Mouse (Mus musculus) cerebral cortex, adult 2 months (tissue): ENCODE data around the gene Il6ra.

Source experiments
- whole genome bisulfite sequencing: fragments of 180-500 bp; shearing (Covaris S2); methylation state at CpG from one replicate; pipeline ENCODE4 v1.1.7; 2018; 5-methylcytosine and 5-hydroxymethylcytosine counted together

The Il6ra gene

GRCm38 (mm10) chr3:89909703-89910542 lies 3.1 kb downstream of the Il6ra start:
- 69% methylated on average over 5 of the region's 5 CpGs for WGBS

DNA sequence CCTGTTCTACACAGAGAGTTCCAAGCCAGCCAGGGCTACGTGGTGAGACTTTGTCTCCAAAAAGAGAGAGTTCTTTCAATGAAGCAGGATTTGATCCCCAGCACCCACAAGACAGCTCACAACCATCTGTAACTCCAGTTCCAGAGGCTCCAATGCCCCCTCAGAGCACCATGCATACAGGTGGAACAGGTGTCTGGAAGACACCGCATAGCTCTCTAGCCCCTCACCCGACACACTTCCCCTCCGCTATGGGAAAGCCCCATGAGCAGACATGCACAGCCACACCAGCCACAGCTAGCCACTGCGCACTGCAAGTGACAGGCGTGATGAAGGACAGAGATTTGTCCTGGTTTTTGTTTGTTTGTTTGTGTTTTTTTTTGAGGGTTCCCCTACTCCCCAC lies 4.2 kb downstream of the Il6ra start:
- WGBS = 91% methylated on average over 6 of the region's 6 CpGs

DNA sequence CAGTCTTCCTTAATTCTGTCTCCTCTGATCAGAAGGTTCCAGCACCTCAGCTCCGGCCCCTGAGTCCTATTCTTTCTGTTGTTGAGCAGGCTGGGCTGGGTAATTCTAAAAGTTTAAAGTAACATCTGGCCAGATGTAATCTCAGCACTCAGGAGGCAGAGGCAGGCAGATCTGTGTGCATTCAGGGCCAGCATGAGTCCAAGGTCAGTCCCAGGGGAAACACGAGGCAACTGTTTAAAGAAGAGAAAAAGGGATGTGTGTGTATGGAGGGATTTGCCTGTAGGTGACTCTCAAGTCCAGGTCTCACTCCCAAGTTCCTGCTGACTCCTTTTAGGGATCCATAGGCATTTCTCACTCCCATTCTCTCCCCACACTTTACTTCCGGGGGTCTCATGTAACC lies 5.2 kb downstream of the Il6ra start:
- 89% methylated on average over 3 of the region's 3 CpGs for WGBS

DNA sequence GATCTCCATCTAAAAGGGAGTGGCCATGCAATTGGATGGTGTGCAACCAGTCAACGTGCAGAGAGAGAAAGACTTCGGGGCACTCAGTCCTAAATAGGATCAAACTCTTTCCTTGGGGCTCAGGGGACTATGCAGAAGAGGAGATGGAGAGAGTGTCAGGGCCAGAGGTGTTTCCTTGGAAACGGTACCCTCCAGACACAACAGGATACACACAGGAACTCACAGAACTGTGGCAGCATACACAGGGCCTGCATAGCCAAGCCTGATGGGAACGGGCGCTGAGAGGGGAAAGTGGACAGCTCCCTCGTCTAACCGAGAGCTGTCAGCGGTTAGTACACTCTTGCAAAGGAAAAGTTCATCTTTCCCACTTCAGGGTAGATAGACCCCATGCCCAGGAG lies 13.5 kb downstream of the Il6ra start:
- WGBS = 79% methylated on average over 8 of the region's 8 CpGs

- WGBS = 65% methylated on average over 5 of the region's 5 CpGs
Observed at GRCm38 (mm10) chr3:89898870-89899510, 14.0 kb downstream of the Il6ra start.

DNA sequence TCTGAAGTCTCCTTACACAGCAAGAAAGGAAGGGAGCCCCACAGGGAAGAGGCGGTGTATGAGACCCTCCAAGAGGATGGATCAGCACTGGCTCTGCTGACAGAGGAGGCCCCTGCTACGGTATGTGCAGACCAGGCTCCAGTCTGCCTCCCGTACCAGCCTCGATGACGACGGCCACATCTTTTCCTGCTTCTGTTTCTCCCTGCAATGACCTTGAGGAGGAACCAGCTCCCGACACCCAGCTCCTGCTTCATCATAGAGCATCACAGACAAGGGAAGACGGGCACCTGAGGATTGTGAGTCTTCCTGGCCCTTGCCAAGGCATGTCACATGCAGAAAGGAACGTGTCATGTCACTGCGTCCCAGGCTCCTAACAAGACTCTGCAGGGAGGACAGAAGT lies 15.0 kb downstream of the Il6ra start:
- 79% methylated on average over 10 of the region's 10 CpGs for WGBS

GRCm38 (mm10) chr3:89897204-89897796 lies 15.7 kb downstream of the Il6ra start:
- WGBS = 83% methylated on average over 8 of the region's 8 CpGs

GRCm38 (mm10) chr3:89896571-89896970 lies 16.4 kb downstream of the Il6ra start:
- WGBS = 56% methylated on average over 5 of the region's 5 CpGs

- 87% methylated on average over 5 of the region's 5 CpGs for WGBS
Observed at GRCm38 (mm10) chr3:89892517-89893106, 20.4 kb downstream of the Il6ra start.

GRCm38 (mm10) chr3:89889841-89890430 lies 23.1 kb downstream of the Il6ra start:
- 56% methylated on average over 8 of the region's 8 CpGs for WGBS

DNA sequence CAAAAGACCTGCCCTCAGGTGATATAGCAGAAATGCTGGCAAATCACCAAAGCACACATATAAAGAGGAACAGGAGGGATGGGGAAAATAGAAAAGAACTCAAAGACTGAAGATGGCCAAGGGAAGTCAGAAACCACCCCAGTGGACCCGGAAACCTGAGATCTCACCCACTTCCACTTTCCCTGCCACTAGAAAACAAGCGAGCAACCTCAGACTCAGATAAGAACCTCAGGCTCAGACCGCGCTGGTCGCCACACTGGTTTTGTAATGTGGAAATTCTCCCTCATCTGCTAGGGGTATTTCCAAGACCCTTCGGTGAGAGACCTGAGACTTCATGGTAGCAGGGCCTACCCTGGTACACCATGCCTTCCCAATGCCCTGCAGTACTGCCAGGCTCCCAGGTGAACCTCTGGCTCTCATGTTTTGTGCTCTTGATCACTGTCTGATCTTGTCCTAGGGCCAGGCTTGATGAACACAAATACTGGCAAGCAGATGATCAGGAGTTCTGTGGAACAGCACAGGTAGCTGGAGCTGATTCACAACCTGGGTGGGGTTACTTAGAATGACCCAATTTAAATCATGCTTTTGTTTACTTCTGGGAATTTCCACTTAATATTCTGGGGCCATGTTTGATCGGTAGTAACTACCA lies 25.3 kb downstream of the Il6ra start:
- 89% methylated on average over 7 of the region's 7 CpGs for WGBS

GRCm38 (mm10) chr3:89885766-89886165 lies 27.2 kb downstream of the Il6ra start:
- WGBS = 94% methylated on average over 11 of the region's 11 CpGs

DNA sequence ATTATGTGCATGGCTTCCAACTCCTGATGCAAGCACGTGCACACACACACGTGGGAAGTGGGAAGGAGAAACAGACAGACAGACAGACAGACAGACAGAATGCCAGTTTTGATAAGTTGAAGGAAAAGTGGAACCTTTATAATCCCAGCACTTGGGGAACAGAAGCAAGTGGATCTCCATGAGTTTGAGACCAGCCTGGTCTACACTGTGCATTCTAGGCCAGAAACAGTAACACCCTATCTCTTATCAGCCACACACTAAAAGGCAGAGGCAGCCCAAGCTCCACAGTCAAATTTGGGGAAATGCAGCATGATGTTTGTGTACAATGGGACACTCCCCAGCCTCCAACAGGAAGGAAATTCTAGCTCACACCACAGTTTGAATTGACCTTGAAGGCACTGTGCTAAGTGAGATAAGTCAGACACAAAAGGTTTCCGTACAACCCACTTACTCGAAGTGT lies 29.4 kb downstream of the Il6ra start:
- WGBS = 87% methylated on average over 4 of the region's 4 CpGs

- WGBS = 65% methylated on average over 8 of the region's 8 CpGs
Observed at GRCm38 (mm10) chr3:89882556-89883181, 30.3 kb downstream of the Il6ra start.

- 84% methylated on average over 5 of the region's 5 CpGs for WGBS
Observed at GRCm38 (mm10) chr3:89880036-89880851, 32.8 kb downstream of the Il6ra start.

- WGBS = 61% methylated on average over 3 of the region's 3 CpGs
Observed at GRCm38 (mm10) chr3:89879326-89879725, 33.7 kb downstream of the Il6ra start.

DNA sequence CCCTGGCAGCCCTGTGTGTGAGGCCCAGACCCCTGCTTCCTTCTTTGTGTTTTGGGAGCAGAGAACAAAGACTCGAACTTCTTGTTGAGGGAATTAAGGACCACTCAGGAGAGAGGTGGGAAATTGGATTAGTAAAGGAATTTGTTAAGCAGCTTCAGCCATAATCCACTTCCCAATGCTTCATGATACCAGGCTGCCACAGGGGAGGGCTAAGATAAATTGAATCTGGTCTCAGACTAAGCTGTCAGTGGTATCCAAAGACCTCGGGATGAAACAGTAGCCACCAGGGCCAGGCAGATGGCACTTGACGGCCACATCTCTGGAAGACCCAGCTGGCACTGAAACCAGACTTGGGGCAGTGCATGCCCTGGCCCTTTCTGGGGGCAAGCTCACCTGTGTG lies 34.5 kb downstream of the Il6ra start:
- WGBS = 70% methylated on average over 3 of the region's 3 CpGs

DNA sequence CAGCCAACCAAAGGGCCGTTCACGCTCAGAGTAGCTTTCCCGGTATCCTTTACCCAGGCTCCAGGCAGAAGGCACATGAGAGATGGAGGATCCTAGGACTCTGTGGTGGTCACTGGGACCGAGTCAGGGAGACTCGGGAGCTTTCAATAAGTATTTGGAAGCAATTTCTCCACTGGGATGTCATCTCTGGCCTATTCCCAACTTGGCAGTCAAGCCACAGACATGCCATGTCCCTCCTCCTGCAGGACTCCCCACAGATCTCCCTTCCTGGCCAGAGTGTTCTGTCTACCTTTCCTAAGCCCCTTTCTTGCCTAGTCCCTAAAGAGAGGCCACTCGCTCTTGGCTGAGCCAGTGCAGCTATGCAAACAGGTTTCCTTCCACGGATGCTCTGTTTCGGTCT lies 35.9 kb downstream of the Il6ra start:
- 91% methylated on average over 8 of the region's 8 CpGs for WGBS

DNA sequence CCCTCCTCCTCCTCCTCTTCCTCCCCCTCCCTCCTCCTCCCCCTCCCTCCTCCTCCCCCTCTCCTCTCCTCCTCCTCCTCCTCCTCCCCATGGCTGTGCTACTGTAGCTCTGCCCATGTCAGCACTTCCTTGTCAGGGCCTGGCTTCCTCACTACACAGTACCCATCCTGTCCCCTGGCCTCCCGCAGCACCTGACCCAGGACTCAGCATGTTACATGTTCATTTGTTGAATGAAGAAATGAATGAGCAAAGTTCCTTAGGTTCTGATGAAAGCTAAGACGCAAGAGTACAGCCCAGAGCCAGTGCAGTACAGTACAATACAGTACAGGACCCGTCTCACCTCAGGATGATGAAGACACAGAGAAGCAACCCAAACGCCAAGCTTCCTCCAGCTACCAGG lies 36.5 kb downstream of the Il6ra start:
- WGBS = 80% methylated on average over 4 of the region's 4 CpGs

GRCm38 (mm10) chr3:89875781-89876180 lies 37.2 kb downstream of the Il6ra start:
- WGBS = 85% methylated on average over 8 of the region's 8 CpGs
